Mouse (Mus musculus): Measurements from ENCODE around the gene Lin52.

The Lin52 gene

DNA sequence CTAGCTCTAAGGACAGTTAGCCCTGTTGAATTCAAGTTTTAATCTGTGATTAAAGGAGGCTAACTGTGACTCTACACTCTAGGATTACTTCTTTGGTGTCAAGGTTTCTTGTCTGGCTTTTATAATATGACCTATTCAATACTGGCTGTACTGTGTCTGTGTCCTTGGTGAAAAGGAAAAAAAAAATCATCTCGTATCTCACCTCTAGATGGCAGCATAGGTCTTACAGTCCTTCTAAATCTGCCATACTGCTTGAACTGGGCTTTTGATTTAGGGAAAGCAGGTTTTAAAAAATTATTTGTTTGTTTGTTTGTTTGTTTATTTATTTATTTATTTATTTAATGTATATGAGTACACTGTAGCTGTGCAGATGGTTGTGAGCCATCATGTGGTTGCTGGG is 17.5 kb downstream of the Lin52 start:
- peak in 1 of 2 experiments; percentile 38 for DNase-seq (ENCODE audit: low spot score in 2 of 2)

DNA sequence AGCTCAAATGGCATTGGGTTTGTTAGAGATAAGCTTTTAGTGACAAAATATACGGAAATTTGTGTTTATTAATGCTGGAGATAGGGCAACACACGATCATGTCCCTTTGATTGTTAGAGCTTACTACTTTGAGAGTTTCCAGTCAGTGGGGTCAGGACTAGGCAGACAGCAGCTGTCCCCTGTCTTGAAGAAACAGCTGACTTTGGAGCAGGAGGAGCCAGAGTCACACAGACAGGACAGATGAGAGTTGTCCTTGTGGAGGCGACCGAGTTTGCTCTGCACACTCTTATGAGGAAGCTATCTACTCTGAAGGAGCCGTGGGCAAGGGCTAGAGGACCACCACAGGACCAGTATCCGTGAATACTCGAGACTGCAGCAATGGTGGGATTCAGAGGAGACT is 27.7 kb downstream of the Lin52 start:
- DNase-seq (ENCODE audit: low spot score in 2 of 2): no peak

DNA sequence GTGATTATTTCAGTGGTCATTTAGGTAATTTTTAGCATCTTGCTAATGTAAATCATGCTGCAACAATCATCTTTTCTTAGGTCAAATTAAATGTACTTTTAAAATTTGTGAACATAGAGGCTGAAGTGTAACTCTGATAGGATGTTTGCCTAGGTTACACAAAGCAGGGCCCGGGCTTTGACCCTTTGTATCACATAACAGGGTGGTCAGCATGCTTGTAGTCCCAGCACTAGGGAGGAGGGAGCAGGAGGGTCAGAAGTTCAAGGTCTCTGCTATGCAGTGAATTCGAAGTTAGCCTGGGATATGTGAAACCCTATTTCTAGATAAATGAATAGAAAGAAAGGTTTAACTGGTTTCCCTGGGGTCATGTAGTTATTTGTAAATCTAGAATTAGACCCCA is 30.0 kb downstream of the Lin52 start:
- no peak for DNase-seq (ENCODE audit: low spot score in 2 of 2)

DNA sequence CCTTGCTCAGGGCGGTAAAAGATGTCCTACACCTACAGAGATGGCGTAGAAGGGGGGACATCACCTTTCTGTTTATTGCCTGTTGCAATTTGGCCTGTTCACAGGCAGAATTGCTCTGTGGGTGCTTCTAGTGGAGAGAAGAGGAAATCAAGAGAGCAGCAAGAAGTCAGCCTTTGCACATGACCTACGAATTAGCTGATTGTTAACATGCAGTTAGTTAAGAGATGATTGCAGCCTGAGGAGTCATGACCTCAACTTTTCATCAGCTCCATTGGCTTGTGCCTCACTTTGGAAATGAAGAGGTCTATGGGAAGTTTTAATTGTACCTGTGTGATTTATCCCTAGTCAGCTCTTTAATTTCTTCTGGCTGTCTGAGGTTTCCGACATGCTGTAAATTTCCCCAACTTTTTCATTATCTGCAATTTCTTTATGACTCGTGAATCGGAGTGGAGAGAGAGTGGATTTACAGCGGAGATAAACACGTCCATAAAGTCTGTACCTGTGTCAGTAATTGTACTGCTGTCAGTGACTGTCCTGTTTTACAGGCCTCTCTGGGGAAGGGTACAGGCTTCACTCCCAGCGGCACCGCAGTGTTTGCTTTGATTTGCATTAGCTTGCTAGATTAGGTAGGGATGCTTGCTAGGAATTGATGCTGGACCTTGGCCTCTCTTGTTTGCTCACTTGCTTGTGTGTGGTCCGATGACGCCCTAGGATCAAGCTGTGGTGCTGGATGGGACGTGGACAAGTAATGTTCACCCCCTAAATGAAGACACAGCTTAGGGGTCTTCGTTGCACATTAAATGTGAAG is 31.8 kb downstream of the Lin52 start:
- DNase-seq (ENCODE audit: low spot score in 2 of 2): no peak

DNA sequence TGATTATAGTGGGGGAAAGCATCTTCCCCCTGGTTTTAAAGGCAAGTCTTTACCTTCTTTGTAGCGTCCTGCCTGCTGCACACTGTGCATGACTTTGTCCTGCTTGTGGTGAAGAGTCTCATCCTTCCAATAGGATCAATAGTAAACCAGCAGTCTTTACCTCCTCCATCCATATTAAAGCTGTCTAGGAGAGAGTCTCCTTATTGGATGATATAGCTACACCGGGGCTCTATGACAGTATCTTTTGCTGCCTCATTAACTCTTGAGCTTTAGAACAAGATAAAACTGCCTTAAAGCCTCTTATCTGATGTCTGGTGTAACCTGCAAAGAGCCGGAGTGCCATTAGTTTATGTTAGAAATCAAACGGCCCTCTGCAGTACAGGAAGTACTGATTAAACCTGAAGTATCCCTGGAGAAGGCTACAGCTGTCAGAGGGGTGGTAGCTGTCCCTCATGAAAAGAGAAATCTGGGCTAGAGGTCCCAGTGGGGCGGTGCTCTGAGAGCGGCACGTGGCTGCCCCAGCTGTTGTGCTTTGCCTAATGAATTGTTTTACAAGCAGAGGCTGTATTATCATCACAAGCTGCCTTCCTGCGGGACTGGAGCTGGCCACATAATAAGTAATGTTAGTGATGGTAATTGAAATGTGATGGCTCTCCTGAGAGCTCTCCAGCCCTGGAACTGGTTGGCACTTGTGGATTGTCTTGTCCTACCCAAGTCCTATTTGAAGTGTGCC is 36.3 kb downstream of the Lin52 start:
- no peak for DNase-seq (ENCODE audit: low spot score in 2 of 2)

DNA sequence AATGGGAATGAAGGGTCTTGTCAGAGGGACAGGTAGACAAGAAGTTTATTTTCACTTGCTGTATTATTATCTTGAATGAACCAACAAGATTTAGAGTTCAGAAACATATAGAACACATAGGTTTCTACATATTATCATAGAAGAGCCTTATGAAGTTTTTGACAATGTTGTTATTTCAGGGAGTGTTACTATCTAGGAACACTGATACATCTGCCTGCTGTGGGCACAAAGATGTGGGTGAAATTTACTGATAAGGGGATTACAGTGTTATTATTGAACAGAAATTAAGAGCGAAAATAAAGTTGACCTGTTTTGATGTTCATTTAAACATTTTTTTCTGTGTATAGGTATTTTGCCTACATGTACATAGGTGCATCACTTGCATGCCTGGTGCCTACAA is 45.6 kb downstream of the Lin52 start:
- DNase-seq (ENCODE audit: low spot score in 2 of 2): no peak

DNA sequence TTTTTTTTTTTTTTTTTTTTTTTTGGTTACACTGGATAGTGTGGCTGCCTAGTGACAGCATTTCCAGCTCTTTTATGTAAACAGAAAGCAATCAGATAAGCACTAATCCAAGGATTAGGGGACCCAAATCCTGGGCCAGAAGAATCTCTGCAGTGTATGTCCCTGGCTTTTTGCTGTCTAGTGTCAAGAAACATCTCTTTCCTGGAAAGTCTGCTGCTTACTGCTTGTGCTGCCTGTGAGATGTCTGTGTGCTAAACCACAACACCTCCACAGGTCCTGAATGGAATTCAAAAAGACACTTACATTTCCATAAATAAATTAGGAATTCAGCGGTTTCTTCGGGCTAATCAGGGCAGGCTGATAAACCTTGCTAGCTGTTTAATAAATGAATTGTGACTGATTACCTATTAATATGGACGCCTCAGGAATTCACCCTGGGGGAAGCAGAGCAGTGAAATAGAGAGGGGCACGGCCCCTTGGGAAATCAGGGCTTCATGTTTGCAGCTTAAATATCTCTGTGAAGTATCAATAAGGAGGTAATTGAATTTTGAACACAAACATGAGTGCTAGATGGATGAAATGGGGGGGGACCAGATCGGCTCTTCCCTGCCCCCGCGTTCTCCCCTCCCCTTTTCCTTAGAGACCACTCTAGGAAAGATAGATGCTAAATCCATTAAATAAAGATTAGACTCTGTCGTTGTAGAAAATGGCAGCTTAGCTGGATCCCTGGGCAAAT is 49.5 kb downstream of the Lin52 start:
- DNase-seq (ENCODE audit: low spot score in 2 of 2): no peak

DNA sequence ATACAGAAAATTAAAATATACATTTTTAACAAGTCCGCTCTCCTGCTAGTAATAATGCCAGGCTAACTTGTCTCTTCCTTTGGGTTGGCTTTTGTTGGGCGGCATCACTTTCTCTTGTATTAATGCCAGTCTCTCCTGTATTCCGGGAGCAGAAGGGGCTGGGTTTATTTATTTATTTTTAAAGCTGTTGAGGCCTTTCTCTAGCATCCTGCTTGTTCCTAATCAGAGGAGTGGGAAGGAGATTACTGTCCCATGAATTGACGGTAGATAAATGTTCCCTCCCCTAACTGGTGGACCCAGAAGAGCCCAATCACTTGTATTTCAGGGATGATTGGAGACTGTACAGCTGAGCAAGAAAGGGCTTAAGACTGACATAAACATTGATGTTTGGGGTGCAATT is 50.1 kb downstream of the Lin52 start:
- no peak for DNase-seq (ENCODE audit: low spot score in 2 of 2)

DNA sequence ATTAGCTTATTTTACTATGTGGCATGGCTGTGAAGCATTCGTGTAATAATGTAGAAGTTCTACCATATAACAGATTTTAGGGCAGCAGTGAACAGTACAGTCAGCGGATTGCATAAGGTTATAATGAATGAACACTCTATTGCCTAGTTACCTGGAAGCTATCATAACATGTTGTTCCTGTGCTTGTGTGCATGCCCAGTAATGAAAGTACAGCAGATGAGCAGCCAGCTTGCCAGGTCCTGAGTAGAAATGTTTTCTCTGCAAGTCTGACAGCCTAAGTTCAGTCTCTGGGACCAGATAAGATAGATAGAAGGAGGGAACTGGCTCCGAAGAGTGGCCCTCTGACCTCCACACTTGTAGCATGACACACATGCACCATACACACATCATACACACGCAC is 55.6 kb downstream of the Lin52 start:
- no peak for DNase-seq (ENCODE audit: low spot score in 2 of 2)

DNA sequence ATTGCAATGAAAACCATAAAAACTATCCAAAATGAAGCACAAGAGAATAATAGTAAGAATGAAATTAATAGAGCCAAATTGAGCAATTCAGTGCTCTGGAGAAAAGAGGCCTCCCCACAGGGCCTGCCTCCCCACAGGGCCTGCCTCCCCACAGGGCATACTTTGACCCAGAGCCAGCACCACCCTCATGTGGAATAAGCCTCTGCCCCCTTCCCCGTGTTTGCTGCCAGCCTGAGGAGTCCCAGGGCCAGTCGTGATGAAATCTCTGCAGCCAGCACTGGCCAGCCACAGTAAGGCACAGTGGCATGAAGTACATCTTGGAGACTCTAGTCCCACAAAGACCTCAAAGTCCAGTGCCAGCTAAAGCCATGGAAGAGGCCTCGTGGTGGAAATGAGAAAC is 60.8 kb downstream of the Lin52 start:
- DNase-seq (ENCODE audit: low spot score in 2 of 2): no peak

DNA sequence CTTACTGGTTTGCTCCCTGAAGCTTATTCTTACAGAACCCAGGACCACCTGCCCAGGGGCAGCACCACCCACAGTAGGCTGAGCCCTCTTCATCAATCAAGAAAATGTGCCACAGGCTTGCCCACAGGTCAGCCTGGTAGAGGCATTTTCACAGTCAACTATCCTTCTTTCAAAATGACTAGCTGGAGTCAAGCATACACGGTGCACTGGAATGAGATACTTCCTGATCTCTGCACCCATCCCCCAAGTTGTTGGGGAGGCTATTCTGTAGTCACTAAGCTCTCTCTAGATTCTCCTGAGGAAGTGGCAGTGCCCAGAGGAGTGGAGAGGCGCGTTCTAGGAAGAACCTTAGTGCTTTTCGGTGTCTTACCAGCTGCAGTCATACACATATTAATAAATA is 64.3 kb downstream of the Lin52 start:
- no peak for DNase-seq (ENCODE audit: low spot score in 2 of 2)

DNA sequence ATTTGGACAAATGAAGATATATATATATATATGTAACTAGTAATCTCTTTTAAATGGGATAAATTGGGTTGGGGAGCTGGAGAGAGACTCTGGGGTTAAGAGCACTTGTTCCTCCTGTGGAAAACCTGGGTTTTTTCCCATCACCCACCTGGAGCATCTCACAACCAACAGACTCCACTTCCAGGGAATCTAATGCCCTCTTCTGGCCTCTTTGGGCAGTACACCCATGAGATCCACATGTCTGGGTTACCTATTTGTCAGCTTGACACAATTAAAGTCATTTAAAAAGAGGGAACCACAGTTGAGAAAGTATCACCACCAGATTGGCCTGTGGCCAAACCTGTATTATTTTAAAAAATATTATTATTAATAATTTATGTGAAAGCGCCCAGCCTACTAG is 65.4 kb downstream of the Lin52 start:
- DNase-seq (ENCODE audit: low spot score in 2 of 2): no peak

DNA sequence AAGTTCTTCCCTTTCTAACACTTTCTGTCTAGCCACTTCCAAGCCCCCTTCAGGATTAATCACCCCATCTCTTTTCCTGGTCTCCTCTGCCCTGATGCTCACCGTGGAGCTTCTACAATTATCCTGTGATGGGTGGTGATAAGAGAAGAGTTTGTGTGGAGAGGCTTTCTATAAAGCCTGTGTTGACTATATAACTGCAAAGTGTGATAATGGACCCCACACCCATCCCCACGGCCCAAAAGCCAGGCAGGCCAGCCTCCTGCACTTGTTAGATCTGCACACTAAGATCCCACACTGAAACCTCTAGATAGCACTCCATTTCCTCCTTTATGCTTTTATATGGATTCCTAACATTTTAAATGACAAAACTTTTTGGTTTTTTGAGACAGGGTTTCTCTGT is 66.8 kb downstream of the Lin52 start:
- DNase-seq (ENCODE audit: low spot score in 2 of 2): no peak

DNA sequence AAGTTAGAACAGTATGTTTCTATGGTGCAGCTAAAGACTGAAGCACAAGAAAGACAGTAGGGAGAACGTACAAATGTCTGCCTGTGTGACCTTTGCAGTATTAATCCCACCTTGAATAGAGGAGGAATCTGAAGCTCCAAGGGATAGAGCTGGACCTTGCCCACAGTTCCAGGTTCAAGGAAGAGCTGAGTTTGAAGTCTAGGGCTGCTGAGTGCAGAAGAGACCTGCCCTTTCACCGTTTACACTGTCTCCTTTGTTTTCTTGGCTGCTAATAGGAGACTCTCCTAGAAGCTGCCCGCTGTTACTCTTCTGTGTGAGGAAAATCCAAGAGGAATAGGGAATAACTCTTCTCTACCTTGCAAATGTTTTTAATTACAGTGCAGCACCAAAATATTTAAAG is 72.5 kb downstream of the Lin52 start:
- DNase-seq (ENCODE audit: low spot score in 2 of 2): no peak

DNA sequence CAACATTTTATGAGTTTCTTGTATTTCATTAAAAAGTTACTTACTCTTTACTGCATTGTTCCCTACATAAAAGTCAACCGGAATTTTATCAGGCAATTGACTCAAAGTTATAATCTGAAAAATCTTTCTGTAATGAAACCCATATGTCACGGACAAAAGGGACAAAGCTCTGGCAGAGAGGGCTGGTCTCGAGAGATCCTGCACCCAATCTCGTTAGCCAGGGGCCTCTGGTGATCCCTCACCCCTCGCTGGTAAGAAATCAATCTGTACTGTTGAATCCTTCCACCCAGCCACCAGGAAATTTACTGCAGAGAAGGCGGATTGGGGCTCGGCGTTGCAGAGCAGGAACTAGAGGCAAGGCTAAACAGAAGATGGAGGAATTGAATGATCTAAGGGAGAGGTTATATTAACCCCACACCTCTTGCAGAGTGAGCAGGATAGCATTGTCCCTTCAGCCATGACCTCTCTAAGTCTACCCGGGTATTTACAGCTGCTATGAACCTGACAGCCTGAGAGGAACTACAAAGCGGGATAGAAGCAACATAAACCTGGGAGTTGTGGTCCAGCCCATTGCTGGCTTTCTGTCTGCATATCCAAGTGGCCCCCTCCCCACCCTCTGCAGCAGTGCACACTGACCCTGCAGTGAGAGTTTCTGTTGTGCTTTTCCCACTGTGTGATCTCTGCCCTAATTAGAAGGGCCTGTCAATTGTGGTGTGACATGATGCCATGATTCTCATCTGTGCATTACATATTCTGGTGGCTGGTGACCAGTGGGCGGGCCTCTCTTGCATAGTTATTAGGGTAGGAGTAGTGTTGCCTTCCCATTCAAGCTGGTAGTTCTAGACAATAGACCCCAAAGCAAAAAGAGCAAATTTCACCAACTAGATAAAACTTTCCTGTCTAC is 73.2 kb downstream of the Lin52 start:
- no peak for DNase-seq (ENCODE audit: low spot score in 2 of 2)

DNA sequence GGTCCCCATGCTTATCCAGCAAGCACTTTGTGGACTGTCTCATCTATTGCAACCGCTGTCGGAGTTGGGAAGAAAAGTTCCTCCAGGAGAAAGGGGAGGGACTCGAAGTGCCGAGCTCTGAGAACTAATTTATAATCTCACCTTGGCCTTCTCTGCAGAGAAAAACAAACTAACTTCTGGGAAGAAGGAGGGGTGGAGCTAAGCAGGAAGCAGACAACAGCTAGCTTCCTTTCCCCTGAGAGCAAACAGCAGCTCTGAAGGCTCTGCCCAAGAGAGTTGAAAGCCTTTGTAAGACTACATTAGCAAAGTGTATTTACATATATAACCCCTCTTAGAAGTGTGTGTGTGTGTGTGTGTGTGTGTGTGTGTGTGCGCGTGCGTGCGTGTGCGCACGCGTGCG is 74.2 kb downstream of the Lin52 start:
- DNase-seq (ENCODE audit: low spot score in 2 of 2): no peak

DNA sequence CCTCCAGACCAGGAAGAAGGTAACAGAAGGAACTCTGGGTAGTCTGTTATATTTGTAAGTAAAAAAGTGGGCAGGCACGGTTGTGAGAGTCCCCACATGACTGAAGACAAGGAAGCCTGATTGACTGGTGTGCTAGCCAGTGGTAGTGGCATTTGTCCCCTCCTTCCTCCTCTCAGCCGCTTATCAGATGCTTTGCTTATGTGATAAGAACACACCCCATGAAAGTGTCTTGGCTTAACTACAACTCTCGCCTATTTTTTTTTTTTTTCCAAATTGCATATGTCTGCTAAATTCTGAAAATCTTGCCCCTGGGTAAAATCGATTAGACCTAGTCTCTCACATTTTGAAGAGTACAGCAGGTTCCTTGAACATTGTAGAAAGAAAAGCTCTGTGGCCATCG is 79.2 kb downstream of the Lin52 start:
- DNase-seq (ENCODE audit: low spot score in 2 of 2): no peak

DNA sequence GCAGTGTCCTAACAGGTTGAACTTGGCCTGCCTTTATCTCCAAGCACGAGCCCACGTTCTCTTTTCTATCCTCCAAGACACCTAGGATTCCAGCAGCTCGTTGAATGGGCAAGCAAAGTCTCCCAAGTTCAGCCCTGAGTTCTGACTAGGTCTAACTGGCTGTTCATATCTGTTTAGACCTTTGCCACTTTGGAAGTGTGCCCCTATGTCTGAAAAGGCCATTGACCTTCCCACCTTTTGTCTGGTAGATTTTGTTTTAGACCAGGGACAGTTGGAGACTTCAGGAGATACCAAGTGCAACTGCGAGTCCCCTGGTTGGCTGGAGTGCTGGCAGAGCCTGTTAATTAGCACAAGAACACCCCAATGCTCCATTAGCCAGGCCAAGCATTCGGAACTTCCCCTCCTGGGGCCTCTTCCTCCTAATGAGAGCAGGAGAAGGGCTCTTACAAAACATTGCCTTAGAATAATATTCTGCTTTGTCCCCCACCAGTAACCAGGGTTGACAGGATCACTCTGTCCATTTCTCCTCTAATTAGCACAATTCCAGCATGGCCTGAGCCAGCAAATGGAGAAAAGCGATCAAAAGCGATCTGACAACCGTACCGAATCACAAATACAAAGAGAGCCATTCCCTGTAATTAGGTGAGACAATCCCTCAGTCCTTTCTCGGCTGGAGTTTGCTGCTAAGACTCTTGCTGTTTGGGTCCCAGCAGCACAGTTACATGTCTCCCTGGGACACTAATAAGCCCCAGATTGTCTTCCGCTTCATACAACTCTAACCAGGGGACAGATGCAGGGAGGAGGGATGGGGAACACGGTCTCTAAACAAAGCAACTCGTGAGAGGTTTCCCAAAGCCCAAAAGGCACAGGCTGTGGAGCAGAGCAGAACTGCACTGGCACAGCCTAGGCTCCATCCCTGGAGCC is 80.9 kb downstream of the Lin52 start:
- DNase-seq (ENCODE audit: low spot score in 2 of 2): no peak

DNA sequence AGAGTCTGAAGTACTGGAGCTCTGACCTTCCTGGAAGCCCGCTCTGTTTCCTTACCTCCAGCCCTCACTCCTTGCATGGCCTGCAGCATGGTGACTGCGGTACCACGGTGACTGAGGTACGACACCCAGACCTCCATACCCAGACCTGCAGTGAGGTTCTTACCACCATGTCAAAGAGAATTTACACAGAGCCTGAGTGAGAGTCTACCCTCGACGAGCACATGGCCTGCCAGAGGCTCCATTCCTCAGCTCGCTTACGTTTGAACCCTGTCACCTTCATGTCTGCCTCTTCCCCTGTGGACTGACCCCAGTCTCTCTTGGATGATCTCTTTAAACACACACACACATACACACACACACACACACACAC is 81.6 kb downstream of the Lin52 start:
- DNase-seq (ENCODE audit: low spot score in 2 of 2): no peak

DNA sequence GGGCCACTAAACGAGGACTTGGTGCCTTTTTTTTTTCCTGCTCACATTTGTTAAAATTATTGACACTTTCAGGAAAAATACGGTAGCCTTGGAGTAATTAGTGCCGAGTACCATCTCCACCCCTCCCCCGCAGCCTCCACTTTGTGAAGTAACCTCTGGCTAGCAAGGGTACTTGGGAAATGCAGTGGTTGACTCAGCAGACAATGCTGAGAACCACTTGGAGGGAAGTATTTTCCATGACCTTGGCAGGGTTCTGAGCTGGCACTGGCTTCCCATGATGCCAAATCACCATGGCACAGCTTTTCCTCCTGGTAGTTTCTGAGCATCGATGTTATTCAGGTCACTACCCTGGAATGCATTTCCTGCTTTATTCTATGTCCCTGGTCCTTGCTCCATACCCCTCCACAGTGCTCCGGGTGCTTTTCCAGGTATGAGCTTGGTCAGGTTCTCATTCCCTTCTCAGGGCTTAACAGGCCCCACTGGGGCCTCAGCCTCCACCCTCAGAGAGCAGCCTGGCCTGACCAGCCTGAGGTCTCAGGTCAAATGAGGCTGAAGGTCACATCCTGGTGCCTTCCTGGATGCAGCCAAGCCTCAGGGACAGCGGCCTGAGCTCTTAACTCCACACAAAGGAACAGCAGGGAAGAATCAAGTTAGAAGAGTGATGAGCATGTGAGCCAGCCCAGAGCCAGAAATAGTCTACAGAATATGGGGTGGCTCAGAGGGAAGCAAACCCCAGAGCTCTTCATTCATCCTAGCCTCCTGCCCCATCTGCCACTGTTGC is 82.7 kb downstream of the Lin52 start:
- no peak for DNase-seq (ENCODE audit: low spot score in 2 of 2)

All from thymus, postnatal 10 days (tissue).